Mouse (Mus musculus) cerebellum, postnatal 36 days (tissue): ENCODE measurements around the gene Slc6a20b.
"Not testable (repeated sequence)": the region's sequence is repeated elsewhere in the genome, so short reads cannot be mapped to it uniquely, and the experiment has no call there.

ENCODE experiments used
- DNase-seq, 2 experiments: peaks; one replicate each; pipeline ENCODE4 v3.0.0; 2021 to 2022; ENCODE audit warnings: mixed read lengths in 2 of 2

Slc6a20b gene

DNA sequence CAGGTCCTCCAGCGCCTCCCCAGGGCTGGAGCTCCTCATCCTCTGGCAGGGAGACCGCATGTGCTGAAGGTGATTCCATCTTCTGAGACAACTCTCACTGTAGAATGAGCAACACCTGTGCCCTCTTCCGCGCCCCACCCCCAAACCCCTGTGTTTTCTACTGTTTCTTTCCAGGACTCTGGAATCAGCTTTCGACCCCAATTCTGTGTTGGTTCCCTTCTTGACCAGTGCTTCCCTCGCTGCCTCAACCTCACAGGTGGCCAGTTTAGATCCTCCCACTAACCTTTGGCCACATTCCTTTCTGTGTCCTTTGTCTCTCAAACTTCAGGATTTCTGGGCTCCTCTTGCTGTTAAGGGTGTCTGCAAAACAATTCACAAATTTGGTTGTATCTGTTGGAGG lies at the start of gene Slc6a20b:
Gene Slc6a20b (minus strand): TSS at position 285 of the 400 bp plus-strand sequence.
- DNase-seq, result no peak

- DNase-seq, result no peak
Observed at GRCm38 (mm10) chr9:123679198-123679597, 46.8 kb upstream of the Slc6a20b start.

DNA sequence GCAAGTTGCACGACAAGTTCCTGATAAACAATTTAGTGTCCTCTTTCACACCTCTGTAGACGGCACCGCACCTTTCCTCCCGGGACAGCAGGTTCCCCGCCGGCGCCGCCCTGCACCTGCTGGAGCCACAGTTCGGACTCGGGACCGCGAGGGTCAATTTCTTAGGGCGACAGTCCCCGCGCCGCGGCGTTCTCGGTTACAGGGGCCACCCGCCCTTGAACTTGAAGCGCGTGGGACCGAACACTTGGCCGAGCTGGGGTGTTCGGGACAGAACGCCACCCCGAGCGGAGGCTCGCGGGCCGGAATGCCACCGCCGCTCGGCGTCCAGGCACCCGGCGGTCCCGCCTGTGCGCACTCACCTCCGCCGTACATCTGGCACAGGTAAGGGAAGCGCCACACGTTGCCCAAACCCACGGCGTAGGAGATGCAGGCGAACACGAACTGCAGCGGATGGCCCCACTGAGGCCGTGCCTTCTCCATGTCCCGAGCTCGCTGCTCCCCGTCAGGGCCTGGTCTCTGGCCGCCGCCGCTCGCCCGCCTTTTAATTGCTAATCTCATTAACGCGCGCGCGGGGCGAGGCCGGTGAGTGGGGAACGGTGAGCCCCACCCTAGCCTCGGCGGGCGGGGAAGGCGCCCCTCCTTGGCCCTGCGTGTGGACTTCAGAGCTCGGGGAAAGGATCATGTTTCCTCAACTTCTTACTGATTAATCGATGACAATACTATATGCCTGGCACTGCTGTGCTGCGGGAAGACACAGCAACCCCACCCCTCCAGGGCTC lies 46.2 kb upstream of the Slc6a20b start, which contains the start of the genes Ccr9 and Slc6a20a:
Gene Ccr9 (plus strand): TSS at position 113 of the 779 bp plus-strand sequence.
Gene Slc6a20a (minus strand): TSS at position 559 of the 779 bp plus-strand sequence.
- DNase-seq, result no peak

- peak in 1 of 2 experiments; percentile 4 for DNase-seq
Observed at GRCm38 (mm10) chr9:123665645-123666044, 33.3 kb upstream of the Slc6a20b start.

- not testable (repeated sequence) for DNase-seq
Observed at GRCm38 (mm10) chr9:123659986-123660676, 27.8 kb upstream of the Slc6a20b start.

DNA sequence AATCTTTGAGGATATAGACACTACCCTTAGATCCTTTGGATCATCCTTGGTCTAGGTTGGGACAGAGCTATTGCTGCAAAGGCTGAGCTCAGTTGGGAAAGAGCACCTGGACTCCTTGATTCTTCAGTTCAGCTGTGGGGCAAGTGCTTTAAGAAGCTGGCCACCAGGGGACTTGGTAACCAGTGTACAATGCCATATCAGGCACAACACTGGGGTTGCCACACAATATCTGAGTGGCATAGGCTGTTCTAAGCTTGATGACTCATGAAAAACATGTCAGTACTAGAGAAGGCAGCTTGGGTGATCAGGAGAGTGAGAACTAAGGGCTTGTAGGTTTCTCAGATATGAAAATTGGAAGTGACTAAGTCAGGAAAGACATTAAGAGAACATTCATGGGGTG lies 26.6 kb upstream of the Slc6a20b start:
- no peak for DNase-seq

DNA sequence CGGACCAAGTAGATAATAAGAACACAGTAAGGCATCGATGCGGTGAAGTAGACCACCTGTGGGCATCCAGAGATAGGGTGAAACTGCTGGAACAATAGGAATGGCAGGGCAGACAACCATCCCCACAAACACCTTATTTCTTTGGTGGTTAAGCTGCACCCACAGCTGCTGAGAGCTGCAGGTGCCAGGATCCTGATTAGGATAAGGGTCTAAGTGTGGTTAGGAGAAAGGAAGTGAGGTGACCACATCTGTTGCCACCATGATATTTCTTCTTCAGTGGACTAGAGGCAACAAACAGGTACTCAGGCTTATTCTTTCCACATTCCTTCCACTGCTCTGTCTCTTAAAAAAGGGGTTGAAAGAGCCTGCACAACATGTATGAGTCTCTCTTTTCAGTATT lies 25.1 kb upstream of the Slc6a20b start:
- no peak for DNase-seq

- no peak for DNase-seq
Observed at GRCm38 (mm10) chr9:123651369-123651768, 19.0 kb upstream of the Slc6a20b start.

GRCm38 (mm10) chr9:123649785-123650511 lies 17.6 kb upstream of the Slc6a20b start:
- no peak for DNase-seq

DNA sequence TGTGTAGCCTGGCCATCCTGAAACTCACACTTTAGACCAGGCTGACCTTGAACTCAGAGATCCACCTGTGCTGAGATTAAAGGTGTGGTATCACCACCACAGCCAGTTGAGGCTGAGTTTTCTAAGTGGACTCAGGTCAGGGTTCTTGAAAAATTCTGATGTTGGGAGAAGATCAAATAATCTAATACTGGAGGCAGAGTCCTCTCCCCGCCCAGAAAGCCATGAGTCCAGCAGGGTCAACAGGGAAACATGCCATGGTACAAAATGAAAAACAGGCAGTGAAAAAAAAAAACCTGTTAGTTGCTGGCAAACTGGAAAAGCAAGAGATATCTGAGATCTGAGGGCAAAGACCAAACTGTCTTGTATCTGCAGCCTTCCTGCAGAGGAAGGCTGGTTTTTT lies 7.7 kb upstream of the Slc6a20b start:
- no peak for DNase-seq

GRCm38 (mm10) chr9:123638668-123639089 lies 6.3 kb upstream of the Slc6a20b start:
- peak in 1 of 2 experiments; percentile 6 for DNase-seq

GRCm38 (mm10) chr9:123638231-123638630 lies 5.9 kb upstream of the Slc6a20b start:
- no peak for DNase-seq

DNA sequence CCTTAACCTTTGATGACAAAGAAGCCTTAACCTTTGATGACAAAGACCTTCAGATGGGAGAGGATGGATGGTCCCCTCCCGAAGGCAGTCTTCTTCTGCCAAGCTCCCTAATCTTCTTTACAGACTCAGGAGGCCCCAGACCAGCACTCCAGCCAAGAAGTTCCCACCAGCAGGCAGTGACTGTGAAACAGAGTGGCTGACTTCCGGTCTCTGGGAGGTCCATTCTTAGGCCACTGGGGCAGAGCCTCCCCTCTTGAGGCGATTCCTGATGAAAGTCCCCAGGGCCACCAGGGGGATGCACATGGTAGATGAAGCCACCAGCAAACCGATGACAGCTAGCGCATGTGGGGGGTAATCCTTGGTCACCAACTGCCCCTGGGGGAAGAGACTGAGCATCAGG lies 4.4 kb upstream of the Slc6a20b start:
- DNase-seq, result no peak

DNA sequence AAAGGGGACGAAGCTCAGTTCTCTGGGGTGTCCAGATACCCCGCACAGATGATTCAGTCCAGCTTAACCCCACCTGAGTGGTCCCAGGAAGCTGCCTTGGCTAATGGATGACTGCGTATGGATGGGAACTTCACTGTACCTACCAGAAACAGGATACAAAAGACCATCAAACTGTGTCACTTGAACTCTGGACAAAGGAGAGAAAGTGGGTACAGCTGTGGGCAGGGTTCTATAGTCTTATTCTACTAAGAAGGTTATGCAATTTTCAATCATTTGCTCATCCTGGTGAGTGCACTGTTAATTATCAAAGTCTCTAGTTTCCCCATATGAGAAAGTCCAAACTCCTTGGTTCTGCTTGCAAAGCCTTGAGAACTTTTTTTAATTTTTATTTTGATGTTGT lies 628 bp upstream of the Slc6a20b start:
- DNase-seq, result no peak

GRCm38 (mm10) chr9:123631666-123632065 lies 699 bp downstream of the Slc6a20b start:
- no peak for DNase-seq

DNA sequence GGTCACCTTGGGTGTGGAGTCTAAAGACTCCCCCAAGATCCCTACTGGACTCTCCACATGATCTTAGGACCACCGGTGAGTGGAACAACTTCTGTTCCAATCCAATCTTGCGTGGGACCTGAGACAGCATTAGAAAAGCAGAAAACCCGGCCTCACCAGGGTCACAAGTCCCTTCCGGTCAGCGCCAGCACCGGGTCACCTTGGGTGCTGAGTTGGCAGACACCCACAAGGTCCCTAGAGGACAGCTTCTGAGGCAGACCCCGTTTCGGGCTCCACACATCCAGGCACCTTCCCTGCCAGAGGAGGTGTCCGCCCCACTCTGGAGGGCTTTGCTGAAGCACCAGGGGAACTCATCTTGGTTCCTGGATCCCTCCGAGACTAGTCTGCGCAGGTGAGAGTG lies 6.5 kb downstream of the Slc6a20b start:
- no peak for DNase-seq

DNA sequence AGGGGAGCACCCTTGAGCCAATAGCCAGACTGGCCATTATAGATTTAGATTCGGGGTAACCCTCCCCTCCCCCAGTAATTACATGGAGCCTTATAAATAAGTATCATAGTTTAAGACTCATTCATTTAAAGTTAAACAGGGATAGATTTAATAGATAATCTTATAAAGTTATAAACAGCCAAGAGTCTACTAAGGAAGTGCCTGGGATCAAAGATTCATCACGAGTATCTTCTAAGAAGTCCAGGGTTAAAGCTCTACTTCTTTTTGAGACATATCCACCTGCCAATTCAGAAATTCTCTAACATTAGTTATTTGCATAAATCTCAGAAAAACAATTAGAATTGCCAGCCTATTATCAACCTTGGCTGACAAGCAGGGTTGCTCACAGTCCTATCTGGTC lies 7.6 kb downstream of the Slc6a20b start:
- no peak for DNase-seq

- DNase-seq, result no peak
Observed at GRCm38 (mm10) chr9:123620311-123621098, 11.9 kb downstream of the Slc6a20b start.

- DNase-seq, result no peak
Observed at GRCm38 (mm10) chr9:123601529-123601928, 30.8 kb downstream of the Slc6a20b start.

DNA sequence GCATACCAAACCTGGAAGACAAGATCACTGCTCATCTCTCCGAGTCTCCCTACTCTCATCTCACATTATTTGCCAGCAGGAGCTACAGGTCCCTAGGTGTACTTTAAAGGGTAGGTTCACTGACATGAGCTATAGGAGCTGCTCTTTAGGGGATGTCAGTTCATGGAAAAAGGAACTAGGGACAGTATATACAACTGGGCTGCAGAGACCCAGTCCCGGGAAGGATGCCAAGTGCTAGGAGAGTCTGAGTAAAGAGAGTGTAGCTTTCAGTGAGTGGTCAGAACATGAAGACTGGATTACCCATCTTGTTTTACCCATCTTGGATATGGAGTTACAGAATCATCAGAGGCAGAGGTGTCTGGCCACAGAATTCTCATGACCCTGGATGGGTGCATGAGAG lies 35.0 kb downstream of the Slc6a20b start:
- DNase-seq, result no peak

DNA sequence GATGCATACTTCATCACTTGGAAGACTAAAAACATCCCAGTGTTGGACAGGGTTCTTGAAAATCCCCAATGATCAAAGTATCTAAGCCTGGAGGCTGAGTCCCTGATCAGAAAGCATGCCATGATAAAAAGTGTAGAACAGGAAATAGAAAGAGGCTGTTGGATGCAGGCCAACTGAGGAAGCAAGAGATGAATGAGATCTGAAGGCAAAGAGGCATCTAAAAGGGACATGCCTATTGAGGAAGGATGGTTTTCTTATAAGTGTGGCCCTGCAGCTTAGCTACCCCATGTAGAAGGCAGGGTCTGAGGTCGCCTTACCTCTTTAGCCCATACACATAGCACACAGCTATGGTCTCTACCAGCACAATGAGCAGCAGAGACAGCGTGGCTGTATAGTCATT lies 35.5 kb downstream of the Slc6a20b start:
- no peak for DNase-seq

DNA sequence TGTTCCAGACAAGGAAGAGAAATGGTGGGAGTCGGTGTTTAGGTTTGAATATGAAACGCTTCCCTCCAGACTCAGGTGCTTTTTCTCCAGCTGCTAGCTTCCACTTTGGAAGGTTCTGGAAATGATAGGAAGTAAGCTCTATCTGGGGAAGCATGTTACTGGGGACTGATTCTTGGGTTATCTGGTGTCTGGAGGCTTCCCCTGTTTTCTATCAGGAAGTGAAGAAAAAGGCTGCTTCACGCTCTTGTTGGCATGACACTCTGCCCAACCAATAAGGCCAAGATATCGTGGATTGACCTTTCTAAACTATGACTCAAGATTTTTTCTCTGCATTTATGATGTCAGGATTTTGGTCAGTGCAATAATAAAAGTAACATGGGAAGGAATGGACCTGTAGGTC lies 37.2 kb downstream of the Slc6a20b start:
- no peak for DNase-seq
